Mouse (Mus musculus): ENCODE measurements around the gene Rpl10a.

Rpl10a gene

DNA sequence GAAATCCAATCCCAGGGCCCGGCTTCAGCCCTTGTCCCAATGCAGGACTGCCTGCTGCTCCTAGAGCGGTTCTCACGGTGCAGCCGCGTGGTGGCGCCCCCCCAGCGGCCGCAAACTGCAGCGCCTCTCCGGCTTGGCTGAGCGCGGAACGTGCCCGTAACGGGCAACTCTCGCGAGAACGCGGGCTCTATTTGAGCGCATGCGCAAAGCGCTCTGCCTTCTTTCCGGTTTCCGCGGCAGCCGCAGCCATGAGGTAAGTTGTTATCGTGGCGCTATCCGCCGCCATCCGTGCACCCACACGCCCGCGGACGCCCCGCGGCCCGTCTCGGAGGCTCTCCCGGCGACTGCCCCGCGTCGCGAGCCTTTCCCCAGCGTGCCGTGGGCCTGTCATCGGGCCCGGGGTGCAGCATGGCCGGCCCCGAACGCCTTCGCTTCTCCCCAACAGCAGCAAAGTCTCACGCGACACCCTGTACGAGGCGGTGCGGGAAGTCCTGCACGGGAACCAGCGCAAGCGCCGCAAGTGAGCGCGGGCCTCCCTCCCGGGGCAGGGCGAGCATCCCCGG, at the start of gene Rpl10a:
TSS of gene Rpl10a (plus strand) at position 106 of the 563 bp plus-strand sequence.
- CTCF ChIA-PET = no interaction called here

DNA sequence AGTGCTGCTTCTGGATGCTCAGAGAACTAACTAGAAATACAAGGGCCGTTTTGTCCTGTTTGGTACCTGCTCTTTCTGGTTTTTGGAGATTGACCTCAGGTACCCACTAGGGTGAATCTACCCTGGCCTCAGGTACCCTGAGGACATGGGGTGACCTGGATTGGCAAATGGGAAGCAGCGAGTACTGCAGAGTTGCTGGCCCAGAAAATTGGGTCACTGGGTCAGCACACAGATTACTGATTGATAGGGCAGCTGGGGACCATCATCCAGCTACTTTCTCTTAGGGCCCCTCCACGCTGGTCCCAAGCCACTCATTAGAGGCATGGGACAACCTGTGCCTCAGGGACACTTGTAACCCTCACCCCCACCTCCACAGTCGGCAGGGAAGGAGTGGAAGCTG, 49.0 kb upstream of the Rpl10a start:
- CTCF ChIA-PET = interaction anchor here (0.5 to 0.8 kb wide), 2 partner anchors 72 to 166 kb away, joined by 3 to 4 read pairs; no protein-coding TSS in a partner anchor

DNA sequence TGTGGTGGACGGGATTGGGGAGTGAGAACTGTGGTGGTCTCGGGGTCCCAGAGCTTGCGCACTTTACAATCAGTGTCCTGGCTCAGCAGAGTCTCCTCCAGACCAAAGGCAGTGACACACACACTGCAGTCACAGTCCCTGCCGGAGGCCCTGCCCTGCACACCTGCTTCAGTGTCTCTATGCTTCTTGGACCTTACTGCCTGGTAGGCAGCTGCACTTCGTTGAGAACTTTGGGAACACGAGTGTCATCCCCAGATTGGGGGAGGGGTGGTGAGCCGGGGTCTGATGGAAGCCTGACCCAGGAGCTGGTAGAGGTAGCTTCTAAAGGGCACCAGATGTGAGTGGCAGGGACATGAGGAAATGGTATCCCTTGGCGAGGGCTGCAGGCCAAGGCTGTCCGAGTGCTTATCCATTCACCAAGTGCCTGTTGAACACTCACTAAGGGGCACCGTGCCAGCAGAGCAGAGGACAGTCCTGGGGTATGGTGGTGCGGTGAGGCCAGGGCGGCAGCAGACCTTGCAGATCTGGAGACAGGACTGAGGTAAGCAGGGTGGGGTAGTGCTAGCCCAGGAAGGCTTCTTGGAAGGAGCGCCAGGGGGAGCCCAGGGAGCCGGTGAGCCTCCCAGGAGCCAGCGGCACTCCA, 48.4 kb upstream of the Rpl10a start:
- CTCF ChIA-PET = no interaction called here

DNA sequence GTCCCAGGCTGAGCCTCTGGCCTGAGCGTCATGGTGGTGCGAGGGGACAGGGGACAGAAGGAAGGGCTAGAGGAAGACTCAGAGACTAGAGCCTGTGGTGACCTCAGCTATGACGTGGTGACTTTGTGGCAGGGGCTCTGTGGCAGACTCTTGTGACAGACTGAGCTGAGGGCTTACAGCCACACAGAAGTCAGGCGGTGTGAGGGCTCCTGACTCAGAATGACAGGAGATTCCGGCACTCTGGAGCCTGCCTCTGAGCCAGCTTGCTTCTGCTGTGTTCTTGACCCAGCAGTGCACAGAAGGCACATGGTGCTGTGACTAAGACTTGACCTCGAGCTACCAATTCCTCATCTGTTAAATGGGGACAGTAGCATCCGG, 47.9 kb upstream of the Rpl10a start:
- CTCF ChIA-PET = no interaction called here

DNA sequence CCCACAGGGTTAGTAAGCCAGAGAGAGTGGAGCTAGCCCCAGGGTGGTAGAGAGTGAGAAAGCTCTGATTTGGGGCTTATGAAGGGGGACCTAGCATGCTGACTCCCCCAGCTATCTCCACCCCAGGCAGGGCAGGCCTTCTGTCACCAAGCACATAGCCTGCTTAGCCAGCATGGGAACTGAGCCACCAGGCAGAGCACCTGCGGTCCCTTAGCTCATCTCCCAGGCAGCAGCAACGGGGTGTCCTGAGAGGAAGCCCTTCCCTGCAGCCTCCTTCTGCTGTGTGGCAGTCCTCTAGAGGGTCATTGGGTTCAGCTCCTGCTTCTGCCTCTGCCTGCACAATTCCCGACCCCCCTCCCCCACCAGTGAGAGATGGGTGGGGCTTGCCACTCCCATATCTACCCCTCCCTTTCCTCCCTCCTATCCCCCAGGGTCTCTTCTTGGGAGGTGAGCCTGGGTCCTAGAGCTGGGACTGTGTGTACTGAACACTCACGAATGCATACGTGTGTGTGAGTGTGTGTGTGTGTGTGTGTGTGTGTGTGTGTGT, 47.4 kb upstream of the Rpl10a start:
- CTCF ChIA-PET = no interaction called here

DNA sequence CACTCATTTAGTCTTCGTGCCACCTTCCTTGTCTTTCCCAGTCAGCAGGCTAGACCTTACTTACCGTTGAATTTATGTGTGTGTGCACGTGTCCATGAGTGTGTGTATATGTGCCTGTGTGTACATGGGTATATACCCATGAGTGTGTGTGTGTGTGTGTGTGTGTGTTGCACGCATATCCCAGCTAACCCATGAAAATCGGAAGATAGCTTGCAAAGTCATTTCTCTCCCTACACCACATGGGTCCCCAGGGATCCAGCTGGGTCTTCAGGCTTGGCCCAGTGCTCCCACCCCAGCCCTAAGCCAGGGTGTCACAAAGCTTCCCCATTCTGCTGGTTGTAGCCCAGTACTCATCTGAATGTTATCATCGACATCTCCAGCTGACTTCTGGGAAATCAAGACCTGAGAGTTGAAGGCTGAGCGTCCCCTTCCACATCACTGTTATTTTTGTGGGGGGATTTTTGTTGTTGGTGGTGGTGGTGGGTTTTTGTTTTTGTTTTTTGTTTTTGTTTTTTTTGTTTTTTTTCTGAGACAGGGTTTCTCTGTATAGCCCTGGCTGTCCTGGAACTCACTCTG, 46.3 kb upstream of the Rpl10a start:
- CTCF ChIA-PET = no interaction called here

DNA sequence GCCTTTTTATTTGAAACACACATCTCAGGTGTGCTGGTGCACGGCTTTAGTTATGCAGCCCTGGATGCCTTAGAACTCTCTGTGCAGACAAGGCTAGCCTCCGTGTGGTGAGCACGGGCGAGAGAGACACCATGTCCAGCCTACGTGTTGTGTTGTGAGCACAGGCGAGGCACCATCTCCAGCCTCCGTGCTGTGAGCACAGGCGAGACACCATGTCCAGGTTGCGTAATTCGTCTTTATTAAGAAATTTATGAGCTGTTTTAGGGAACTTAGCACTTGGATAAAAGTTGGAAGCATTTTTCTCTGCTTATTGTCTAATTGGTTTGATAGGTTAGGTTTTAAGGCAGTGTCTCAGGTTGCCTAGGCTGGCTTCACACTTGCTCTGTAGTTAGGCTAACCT, 45.1 kb upstream of the Rpl10a start:
- CTCF ChIA-PET = no interaction called here

DNA sequence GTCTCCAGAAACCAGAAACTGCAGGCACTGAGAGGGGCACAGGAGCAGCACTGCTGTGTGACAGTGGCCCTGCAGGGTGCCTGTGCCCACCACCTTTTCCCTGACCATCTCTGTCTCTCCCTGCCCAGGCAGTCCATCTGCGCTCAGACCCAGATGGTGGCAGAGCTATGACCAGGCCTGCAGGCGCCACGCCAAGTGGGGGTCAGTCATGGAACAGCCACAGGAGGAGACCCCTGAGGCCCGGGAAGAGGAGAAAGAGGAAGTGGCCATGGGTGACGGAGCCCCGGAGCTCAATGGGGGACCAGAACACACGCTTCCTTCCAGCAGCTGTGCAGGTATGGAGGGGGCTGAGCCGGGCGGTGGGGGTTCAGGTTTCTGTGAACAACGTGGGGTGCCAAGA, 42.1 kb upstream of the Rpl10a start:
- CTCF ChIA-PET = interaction anchor here (0.5 kb wide), 1 partner anchor 21 kb away, joined by 3 read pairs; no protein-coding TSS in a partner anchor

DNA sequence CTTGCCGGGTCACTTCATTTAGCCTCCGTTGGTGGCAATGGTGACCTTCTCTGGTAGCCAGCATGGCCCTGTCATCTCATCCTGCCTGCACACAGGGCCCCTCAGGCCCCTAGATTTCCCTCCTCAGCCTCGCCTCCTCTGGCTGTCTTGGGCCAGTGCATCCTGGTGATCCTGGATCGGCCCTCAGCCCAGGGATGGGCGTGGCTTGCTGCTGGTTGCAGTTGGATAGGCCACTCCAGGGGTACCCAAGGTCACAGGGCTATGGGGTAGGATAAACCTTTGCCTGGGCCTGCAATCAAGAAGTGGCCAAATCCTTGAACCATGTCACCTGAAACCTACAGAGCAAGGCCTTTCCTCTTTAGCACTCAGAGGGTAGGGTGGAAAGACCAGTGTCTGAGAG, 41.3 kb upstream of the Rpl10a start:
- CTCF ChIA-PET = no interaction called here

DNA sequence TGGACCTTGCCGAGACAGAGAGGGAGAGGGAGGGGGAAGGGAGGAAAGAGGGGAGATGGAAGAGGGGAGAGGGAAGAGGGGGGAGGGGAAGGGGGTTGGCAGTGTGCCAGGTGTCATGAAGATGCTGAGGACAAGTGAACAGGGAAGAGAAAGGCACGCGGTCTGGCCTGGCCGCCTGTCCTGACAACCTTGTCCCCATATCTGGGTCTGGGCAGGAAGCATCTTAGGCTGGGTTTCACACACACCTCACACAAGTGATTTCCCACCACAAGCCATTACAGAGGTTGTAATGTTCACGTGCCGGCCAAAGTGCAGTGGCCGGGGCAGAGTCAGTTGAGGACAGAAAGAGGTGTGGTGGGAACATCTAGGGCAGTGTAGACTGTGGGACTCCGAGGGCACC, 40.7 kb upstream of the Rpl10a start:
- CTCF ChIA-PET = no interaction called here

DNA sequence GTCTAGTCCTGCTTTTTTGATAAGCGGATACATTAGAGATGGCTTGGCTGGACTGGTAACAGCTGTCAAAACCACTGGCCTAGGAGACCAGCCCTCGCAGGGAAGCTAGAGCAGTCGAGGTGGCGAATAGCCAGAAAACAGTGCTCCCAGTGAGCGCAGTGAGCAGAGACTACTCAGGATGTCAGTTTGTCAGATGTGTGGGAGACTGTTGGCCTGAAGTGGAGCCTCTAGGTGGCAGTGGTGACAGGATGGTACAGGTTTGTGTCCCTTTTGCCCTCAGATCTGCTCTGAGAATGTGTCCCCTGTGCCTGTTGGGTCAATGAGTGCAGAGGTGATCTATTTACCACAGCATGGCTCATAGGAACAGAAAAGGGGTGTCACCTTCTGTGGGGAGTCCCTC, 40.3 kb upstream of the Rpl10a start:
- CTCF ChIA-PET = no interaction called here

DNA sequence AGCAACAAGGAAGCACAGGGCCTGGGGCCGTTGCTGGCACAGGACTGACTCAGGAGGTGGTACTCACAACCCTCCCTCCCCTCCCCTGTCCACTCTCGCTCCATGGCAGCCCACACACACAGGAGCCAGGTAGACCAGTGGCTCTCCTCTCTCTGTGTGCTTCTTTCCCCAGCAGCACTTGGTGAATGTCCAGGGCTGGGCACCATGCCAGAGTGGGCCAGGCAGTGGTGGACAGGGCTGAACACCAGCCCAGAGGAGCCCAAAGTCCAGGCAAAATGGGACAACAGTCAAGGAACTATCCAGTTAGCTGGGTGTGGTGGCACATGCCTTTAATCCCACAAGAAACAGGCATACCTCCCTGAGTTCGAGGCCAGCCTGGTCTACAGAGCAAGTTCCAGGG, 38.0 kb upstream of the Rpl10a start:
- CTCF ChIA-PET = no interaction called here

DNA sequence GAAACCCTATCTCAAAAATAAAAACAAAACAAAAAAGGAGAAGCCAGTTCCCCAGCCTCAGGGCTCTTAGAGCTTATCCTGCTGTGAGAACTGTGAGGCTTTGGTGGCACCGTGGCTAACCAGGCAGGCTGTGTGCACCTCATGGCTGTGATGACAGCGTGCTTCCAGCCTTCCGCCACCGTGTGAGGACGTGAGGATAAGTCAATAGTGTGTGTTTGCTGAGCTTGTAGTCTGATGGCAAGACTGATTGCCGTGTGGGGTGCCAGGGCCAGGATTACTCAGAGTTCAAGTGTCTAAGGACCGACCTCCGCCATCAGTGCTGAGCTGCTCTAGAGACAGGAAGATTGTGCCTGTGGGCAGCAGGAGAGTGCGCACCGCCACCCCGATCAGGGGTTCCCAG, 37.6 kb upstream of the Rpl10a start:
- CTCF ChIA-PET = no interaction called here

DNA sequence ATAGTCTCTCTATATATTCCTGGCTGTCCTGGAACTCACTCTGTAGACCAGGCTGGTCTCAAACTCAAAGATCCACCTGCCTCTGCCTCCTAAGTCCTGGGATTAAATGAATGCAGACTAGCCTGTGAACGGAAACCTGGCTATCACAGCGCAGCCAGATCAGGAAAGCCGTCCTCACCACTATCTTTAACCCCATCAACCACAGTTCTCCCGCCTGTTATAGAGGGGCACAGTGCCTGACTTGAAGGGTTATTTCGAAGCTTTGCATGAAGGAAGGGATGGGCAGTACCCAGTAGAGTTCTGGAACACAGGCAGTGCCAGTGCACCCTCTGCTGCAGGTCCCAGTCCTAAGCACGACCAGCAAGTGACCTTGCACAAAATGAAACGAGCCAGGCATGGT, 36.9 kb upstream of the Rpl10a start:
- CTCF ChIA-PET = interaction anchor here (0.7 kb wide), 1 partner anchor 647 kb away, joined by 3 read pairs; no protein-coding TSS in a partner anchor

DNA sequence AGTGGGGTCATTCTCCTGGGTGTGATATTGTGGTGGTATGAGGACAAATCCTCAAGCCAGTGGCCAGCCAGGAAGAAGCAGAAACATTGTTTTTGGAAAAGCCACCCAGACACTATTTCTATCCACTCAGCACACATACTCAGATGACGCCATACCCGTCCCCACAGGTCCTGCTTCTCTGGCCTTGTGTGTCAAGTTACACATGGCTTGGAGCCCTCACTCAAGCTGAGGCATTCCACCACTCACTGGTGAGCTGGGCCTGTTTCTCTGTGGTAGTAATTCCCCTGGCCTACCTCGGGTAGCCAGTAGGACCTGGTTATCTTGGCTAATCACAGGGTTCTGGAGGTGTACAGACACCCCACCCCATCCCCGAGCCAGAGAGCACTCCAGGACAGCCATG, 34.6 kb upstream of the Rpl10a start:
- CTCF ChIA-PET = no interaction called here

DNA sequence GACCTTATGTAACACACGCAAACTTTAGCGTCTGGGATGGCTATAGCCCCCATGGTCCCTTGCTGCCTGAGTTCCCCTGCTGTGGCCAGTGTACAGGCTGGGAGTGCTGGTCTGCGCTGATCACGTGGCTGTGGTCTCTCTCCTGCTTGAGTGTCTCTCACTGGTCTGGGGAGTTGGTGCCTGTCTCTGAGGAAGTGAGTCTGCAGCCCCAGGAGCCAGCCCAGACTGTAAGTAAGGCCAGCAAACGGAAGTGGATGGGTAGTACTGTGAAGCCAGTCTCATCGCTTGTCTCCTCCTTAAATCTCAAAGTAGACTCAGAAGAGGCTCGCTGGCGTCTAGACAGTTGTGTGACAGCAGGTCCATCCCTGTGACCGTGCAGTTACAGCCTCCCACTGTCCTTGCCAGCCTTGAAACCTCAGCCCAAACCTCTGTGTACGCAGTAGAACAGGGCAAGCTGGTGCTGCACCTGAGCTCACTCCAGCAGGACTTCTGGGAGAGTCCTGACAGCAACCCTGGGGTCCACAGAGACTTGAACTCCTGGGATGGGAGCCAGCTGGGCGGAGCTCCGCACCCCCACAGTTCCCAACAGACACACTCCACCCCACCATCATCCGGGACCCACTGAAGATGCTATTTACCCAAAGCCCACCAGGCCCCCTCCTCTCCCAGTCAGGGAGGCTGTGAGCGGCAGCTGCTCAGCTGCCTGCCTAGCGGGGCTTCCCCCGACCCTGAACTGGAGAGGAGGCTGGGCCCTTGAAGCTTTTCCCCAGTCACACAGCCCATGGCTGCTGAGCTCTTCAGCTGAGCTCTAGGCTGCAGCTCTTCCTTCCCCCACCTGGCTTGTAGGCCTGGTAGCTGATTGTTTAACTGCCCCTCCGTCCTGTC, 33.6 kb upstream of the Rpl10a start:
- CTCF ChIA-PET = interaction anchor here (0.6 kb wide), 1 partner anchor 31 kb away, joined by 5 read pairs; no protein-coding TSS in a partner anchor

DNA sequence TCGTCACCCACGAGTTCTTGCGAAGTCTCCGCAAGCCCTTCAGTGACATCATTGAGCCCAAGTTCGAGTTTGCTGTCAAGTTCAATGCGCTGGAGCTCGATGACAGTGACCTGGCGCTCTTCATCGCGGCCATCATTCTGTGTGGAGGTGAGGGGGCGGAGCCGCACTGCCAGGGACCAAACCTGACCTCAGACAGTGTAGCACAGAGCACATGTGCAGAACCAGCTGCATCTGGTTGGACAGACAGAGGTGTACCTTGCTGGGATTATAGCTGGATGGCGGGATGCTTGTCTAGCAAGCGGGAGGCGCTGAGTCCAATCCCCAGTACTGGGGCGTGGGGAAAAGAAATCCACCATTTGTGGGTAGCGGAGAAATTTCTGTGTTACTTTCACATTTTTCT, 29.4 kb upstream of the Rpl10a start:
- CTCF ChIA-PET = no interaction called here

DNA sequence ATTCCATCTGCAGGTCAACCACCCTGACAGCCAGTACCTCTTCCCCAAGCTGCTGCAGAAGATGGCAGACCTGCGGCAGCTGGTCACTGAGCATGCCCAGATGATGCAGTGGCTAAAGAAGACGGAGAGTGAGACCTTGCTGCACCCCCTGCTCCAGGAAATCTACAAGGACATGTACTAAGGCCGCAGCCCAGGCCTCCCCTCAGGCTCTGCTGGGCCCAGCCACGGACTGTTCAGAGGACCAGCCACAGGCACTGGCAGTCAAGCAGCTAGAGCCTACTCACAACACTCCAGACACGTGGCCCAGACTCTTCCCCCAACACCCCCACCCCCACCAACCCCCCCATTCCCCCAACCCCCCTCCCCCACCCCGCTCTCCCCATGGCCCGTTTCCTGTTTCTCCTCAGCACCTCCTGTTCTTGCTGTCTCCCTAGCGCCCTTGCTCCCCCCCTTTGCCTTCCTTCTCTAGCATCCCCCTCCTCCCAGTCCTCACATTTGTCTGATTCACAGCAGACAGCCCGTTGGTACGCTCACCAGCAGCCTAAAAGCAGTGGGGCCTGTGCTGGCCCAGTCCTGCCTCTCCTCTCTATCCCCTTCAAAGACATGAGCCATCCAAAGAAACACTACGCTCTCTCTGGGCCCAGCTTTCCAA, 28.5 kb upstream of the Rpl10a start:
- CTCF ChIA-PET = interaction anchor here (0.6 kb wide), 1 partner anchor 36 kb away, joined by 3 read pairs; no protein-coding TSS in a partner anchor

DNA sequence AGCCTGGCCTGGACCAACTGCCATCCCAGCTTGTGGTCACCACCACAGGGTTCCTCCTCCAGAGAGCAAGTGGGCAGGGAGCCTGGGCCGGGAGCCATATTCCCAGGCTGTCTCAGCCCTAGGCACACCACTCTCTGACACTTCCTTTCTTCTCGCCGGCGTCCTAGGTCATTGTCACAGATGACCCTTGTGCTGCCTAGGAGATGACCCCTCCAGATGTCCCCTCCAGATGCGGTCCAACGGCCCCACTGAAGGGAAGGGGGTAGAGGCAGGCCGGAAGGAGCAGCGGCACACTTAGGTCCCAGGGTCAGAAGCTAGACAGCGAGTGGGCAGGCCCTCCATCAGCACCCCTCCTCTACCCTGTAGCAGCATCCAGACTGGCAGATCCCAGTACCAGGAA, 27.9 kb upstream of the Rpl10a start:
- CTCF ChIA-PET = interaction anchor here (0.6 kb wide), 2 partner anchors 26 to 36 kb away, joined by 3 read pairs; no protein-coding TSS in a partner anchor

DNA sequence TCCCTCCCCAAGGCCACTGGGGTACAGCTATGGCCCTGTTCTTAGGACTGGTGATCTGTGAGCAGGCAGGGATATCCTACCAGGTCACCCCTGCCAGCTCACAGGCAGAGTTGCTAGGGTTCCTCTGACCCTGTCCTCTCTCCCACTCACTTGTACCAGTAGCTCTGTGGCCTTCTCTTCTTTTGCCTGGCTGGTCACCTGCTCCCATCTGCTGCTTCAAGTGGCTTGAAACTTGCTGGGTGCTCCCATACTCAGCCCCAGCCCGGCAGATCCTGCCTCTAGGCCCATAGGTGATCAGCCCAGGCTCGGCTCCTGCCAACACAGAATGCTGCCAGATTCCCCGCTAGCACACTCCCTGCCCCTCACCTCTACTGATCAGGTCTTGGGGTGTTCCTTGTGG, 27.4 kb upstream of the Rpl10a start:
- CTCF ChIA-PET = interaction anchor here (0.6 kb wide), 1 partner anchor 27 kb away, joined by 3 read pairs; no protein-coding TSS in a partner anchor

DNA sequence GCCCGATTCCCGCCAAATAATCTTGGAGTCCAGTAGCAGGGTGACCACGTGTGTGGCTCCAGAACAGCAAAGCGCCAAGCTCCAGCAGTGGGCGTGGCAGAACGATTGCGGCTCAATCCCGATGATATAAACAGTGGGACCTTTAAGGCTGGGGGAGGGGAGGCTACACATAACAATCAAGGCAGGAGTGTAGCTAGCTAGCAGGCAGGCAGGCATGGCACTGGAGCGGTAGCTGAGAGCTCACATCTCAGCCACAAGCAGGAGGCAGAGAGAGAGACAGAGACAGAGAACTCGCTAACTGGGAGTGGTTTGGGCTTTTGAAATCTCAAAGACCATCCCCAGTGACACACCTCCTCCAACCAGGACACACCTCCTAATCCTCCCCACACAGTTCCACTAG, 23.1 kb upstream of the Rpl10a start:
- CTCF ChIA-PET = no interaction called here

Measured in spleen, embryonic (tissue).